ENCODE assay signal across 19 mouse cellular contexts in genomic region chr2:159950369-159950768, GRCm38 (mm10).
"Had no signal": no experiment of that assay in that cellular context is flagged by ENCODE, and none has a peak within 500 bp of the region (broad histone marks: within the 10 kb centered on the region; RNA-seq: fewer than 3 reads in every experiment).

No protein-coding gene starts in this region.

- DNase-seq: lung, adult 2 months; lung, postnatal 14 days; lung, postnatal 36 days; retina, postnatal 1 day; right cerebral cortex, adult 18-20 months; right cerebral cortex, postnatal 25 days; right cerebral cortex, postnatal 4 days; spleen, adult 18-20 months; thymus, adult 18-20 months; thymus, postnatal 14 days; thymus, postnatal 36 days had no signal

- H3K27me3 ChIP-seq: lung, embryonic 15.5 days; megakaryocyte, embryonic 14.5 days; midbrain, embryonic 13.5 days; midbrain, embryonic 15.5 days; neural tube, embryonic 12.5 days had no signal

- H3K36me3 ChIP-seq: lung, embryonic 15.5 days; midbrain, embryonic 13.5 days; midbrain, embryonic 15.5 days; neural tube, embryonic 12.5 days had no signal

- H3K27ac ChIP-seq: lung, embryonic 15.5 days; macrophage; midbrain, embryonic 13.5 days; midbrain, embryonic 15.5 days; neural tube, embryonic 12.5 days had no signal

- ATAC-seq: lung, postnatal 0 days; midbrain, embryonic 13.5 days; midbrain, embryonic 15.5 days had no signal

- H3K4me1 ChIP-seq: lung, embryonic 15.5 days; megakaryocyte, embryonic 14.5 days; midbrain, embryonic 13.5 days; midbrain, embryonic 15.5 days; neural tube, embryonic 12.5 days had no signal

- H3K9me3 ChIP-seq: lung, embryonic 15.5 days; midbrain, embryonic 13.5 days; midbrain, embryonic 15.5 days; neural tube, embryonic 12.5 days had no signal

- H3K9ac ChIP-seq: lung, embryonic 15.5 days; midbrain, embryonic 13.5 days; midbrain, embryonic 15.5 days; neural tube, embryonic 12.5 days had no signal

- H3K4me3 ChIP-seq: lung, embryonic 15.5 days; megakaryocyte, embryonic 14.5 days; midbrain, embryonic 13.5 days; midbrain, embryonic 15.5 days; neural tube, embryonic 12.5 days had no signal

- H3K4me2 ChIP-seq: lung, embryonic 15.5 days; midbrain, embryonic 11.5 days; midbrain, embryonic 13.5 days; midbrain, embryonic 15.5 days; neural tube, embryonic 12.5 days had no signal
